Mouse (Mus musculus) embryo, embryonic 10 days (tissue): Measurements from ENCODE around the gene Abhd12.

ENCODE experiments used
- DNase-seq: peaks from one replicate; pipeline ENCODE4 v3.0.0-alpha.2; 2015; ENCODE audit warnings: low spot score

Gene Abhd12

DNA sequence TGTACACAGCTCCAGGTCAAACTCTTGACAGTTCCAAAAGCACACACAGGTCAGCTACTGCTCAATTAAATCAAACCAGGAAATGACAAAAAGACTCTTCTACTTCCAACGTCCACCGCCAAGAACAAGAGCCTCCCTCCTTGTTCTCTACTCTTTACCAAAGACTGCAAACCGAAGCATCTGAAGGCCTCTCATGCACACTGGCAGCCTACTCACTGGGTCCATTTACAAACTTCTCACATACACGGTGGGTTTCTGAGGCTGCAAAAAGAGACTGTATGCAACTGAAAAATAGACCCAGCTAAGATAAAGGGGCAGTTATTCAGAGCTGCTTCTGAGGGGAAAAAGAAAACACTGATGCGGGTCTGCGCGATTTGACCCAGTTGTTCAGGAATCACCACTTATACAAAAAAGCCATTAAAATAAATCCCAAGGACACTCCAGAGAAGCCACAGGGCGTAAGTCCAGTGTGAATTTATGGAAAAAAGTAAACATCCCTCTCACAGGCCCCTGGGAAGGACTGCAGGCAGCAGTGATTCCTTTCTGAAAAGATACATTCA lies 57.0 kb downstream of the Abhd12 start:
- DNase-seq = no peak

DNA sequence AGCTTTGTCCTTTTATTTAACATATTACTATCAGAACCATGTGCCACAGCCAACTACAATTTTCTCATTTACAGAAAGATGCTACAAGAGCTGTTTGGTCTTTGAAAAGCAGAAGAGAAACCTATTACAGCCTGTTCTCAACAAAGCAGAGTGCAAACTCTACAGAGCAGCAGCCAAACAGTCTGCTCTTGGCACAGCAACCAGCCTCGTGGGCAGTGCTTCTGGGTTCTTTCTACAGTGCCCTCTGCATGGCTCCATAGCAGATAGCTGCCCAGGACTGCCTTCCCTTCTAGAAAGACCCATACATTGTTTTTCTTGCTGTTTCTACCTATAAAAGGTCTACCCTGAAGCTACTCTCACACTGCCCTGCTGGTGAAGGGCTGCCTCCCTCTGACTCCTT lies 59.7 kb downstream of the Abhd12 start:
- DNase-seq = no peak

DNA sequence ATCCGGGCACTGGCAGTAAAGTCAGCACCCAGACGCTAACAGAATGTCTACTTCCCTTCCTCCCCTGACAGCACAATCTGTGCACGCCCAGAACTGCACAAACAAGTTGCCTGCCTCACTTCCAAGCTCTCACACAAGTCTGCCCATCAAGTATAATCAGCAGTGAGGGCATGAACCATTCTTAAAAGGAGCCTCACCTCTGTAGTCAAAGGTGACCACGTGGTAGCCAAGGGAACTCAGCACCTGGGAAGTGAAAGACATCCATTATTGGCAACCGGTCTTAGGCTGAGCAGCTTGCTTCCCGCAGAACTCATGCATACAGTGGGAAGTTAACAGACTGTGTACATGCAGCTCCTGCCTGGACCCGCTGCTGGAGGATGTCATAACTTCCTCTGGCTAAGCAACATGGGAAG lies 62.5 kb downstream of the Abhd12 start:
- DNase-seq = no peak

DNA sequence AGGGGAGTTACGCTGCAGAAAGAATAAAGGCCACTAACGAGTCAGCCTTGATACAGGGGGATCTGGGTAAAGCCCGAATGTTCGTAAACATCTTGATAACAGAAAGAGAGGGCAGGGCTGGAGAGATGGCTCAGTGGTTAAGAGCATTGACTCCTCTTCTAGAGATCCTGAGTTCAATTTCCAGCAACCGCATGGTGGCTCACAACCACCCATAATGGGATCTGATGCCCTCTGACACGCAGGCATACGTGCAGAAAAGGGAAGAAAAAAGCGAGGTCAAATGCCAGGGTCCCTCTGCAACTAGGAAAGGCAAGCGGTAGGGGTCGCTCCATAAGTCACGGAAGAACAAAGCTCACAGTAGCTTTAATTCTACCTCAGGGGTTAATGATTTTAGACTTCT lies 63.4 kb downstream of the Abhd12 start:
- DNase-seq = no peak

DNA sequence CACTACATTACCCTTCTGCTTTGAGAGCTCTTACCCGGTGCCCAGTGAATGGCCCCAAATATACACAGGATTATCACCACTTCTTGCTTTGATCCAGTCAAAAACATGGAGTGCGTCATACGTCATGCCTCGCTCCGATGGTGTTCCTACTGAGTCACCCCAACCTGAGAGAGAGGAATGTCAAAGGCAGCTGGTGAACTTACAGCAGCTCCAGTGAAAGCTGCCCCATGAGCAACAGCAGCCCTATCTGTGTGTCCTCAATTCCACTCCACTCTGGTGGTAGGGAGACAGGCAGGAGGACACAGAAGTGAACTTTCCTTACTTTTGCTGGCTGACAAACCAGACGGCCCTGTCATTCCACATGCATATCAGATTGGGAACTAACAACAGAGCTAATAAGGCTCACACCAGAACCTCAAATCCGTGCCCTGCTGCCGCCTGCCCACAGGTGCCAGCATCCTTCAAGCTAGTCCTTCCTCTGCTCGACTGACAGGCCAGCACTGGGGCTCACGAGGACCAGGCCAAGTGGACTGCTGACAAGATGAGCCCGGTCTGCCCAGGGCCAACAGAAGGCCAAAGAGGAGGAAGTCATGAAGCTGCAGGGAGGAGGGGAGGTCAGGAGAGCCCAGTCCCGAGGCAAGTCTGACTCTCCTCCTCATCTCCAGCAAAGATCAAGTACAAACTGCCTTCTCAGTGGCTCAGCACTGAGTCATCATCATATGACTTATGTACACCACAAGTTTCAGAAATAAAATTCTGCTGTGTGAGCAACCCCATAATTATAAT lies 64.7 kb downstream of the Abhd12 start:
- no peak for DNase-seq

DNA sequence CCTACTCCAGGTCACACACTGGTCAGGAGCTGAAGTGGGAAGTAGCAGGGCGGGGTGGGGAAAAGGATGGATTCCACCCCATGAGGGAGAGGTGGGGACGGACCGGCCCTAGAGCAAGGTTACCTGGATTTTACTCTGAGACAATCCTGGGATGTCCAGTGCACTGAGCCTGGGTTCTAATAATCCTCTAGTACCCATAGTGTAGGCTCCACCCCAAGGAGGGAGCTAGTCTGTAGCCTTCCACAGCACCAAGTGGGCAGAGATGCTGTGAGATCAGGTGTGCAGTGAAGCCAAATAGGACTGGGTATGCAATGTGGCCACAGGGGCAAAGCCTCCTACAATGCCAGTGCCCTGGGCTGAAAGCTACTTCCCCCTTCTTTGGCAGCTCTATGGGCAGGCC lies 66.8 kb downstream of the Abhd12 start:
- no peak for DNase-seq

DNA sequence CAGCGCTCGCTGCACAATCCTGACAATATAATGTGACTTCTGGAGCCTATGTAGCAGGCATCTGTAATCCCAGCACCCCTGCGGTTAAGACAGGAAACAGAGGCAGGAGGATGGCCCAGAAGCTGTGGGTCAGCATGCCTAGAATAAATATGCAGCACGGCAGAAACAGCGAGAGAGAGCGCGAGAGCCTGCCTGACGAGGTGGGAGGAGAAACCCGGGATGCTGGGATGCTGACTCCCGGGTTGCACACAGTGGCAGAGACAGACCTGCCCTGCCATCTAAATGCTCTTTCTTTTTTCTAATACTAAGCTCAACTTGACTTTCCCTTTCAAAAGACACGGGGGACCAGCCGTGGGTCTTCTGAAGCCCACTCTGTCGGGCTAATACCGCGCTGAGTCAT lies 67.6 kb downstream of the Abhd12 start:
- DNase-seq = no peak

DNA sequence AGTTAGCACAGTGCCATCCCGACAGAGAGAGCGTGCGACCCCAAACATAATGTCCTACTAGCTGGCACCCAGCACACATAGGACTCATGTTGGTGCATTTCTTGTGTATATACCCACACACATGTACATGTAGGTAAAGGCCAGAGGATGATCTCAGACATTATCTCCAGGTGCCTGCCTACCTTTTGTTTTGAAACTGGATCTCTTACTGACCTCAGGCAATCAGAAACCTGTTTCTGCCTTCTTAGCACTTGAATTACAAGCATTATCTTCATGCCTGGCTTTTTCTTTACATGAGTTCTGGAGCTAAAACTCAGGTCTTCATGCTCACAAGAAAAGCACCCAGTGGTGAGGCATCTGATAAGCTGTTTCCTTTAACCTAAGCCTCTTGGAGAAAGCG lies 68.6 kb downstream of the Abhd12 start:
- DNase-seq = no peak

DNA sequence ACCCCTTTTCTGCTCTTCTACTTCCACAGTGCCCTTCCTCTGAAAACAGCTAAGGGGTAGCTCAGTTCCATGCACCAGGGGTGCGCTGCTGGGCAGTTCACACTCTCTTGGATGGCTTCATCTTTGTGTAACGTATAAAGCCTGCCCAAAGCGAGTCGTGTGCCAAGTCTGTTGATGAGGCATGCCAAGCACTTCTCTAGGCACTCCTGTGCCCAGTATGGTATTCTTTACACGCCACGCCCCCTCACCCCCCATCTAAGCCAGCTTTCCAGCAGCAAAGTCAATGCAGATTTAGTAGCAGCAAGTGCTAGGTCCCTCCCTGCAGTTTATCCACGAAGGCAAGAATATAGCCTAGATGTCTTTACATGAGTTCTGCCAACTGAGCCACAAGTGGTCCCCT lies 69.9 kb downstream of the Abhd12 start:
- DNase-seq = no peak

DNA sequence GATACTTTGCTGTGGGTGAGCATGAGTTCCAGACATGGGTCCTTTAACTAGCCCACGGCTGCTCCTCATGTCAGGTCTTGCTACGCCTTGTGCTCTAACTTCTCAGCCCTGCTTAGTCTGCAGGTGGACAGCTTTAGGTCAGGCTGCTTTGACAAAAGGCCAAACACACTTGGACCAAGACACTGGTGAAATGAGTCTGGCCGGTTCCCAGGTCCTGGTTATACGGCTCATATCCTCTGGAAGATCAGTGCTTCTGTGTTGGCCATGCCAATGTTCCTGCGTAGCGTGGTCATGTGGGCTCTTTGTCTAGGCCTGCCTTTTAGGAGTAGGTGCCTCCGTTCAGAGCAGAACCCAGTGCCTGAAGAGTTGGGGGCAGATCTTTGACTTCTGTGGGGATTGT lies 72.5 kb downstream of the Abhd12 start:
- no peak for DNase-seq

DNA sequence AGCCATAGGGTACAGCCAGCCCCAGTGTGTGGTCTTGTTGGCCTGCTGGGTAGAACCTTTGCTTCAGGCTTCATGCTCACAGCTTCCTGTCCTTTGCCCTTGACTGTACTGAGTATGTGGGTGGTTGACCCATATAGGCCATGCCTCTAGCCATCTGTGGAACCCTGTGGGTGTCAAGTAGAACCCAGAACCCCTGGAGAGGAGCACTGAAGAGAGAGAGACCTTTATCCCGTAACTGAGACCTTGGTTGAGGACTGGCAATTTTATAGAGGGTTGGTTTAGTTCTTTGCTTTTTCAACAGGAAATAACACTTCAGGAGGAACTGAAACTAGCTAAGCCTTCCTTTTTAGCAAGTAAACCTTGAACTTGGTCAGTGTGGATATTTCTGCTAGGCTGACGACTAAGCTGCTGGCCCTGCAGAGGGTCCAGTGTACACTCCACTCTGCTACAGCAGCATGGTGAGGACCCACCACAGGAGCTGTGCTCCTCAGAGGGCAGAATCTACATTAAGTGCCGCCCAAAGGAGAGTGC lies 73.6 kb downstream of the Abhd12 start:
- DNase-seq = no peak

DNA sequence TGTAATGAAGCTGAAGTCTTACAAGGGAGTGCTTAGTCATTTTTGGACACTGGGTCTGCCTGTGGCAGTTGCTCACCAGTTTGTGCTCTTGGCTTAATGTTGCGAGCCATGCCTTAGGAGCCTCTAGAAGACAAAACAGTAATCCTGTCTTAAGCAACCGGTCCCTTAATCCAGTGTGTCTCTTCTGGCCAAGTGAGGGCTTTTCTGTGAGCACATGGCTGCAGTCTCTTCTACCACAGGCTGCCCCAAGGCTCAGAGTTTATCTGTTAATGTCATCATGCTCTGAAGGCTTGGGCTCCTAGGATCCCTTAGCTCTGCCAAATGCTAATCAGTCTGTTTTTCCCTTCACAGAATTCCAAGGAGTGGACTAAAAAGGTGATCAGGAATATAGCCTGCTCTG lies 74.5 kb downstream of the Abhd12 start:
- no peak for DNase-seq

DNA sequence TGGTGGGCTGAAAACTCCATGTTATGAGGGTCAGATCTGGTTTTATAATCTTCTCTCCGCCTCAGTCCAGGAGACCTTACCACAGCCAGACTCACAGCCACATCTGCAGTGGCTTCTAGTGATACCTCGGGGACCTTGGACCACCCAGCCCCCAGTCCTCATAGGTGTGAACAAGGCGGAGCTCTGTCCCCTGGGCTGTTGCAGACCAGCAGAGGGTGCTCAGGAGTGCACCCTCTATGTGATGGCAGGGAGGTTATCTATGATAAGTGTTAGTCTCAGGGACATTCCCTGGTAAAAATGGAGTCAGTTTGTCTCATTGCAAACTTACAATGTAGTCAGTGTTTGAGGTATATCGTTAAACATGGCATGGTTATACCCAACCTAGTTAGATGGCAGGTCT lies 75.9 kb downstream of the Abhd12 start:
- DNase-seq = no peak

DNA sequence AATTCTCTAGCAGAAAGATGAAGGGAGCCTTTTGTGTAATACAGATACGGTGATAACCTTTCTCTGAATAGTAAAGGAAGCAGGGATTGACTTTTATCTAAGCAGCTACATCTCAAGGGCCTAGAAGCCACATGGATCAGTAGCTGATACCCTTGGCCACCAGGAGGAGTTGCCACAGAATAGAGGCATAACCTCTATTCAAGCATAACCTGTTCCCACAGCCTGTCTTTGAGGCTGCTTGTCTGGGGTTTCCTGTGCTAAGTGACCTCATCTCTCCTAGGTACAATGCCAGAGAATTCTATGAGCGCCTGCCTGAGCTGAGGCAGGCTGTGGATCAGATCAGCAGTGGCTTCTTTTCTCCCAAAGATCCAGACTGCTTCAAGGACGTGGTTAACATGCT lies 76.4 kb downstream of the Abhd12 start:
- DNase-seq = no peak

DNA sequence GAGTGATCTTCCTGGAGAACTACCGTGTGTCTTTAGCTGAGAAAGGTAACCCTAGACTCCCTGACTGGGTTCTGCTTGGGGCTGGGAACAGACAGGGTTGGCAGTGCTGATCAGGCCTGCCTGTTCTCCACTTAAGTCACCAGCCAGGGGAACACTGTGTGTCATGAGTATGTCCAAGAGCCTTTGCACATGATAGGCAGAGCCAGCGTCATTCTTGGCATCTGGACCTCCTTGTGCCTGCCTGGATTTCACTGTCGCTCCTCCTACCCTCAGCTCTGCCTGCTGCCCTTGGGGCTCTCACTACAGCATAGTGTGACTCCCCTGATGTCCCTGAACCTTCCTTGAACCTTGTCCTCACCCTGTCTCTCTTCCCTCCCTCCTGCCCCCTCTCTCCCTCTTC lies 78.1 kb downstream of the Abhd12 start:
- no peak for DNase-seq

DNA sequence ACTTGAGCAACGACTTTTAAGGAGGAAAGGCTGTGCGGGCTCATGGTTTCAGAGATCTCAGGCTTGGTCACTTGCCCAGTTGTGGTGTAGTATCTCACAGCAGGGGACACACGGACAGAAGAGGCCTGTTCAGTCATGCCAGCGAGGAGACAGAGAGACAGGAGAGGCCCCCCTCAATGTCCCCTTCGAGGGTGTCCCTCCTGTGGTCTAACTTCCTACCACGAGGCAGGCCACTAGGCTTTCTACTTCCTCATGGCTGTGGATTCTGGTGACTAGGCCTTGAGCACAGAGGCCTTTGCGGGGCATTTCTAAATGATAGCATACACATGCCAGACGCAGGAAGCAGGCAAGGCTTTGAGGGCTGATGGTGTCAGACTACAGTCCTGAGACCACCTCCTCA lies 81.6 kb downstream of the Abhd12 start:
- DNase-seq = no peak

DNA sequence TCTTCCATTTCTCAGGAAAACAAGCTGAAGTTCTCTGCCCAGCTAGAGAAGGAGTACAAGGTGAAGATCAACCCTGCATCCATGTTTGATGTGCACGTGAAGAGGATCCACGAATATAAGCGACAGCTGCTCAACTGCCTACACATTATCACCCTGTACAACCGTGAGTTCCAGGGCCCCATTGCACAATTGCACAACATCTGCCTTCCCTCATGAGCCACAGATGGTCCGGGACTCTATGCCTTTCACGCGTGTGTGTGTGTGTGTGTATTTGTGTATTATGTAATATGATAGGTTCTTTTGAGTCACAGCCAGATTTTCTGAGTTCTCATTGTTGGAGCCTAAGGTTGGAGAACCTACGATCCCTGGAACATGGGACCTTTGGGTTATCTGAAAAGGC lies 83.8 kb downstream of the Abhd12 start:
- DNase-seq = no peak

DNA sequence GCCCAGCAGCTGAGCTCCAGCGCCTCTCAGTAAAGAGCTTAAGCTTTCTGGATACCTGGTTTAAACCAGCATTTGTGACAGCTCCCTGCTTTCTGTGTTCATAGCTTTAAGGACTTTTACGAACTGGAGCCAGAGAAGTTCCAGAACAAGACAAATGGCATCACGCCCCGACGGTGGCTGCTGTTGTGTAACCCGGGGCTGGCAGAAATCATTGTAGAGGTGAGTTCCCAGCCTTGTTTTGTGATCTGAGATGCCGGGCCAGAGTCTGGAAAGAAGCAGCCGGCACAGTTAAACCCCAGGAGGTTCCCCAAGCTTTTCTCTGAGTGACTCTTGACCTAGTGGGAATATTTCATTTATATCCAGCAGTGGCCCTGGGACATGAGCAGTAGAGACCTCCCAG lies 85.8 kb downstream of the Abhd12 start:
- DNase-seq = no peak

DNA sequence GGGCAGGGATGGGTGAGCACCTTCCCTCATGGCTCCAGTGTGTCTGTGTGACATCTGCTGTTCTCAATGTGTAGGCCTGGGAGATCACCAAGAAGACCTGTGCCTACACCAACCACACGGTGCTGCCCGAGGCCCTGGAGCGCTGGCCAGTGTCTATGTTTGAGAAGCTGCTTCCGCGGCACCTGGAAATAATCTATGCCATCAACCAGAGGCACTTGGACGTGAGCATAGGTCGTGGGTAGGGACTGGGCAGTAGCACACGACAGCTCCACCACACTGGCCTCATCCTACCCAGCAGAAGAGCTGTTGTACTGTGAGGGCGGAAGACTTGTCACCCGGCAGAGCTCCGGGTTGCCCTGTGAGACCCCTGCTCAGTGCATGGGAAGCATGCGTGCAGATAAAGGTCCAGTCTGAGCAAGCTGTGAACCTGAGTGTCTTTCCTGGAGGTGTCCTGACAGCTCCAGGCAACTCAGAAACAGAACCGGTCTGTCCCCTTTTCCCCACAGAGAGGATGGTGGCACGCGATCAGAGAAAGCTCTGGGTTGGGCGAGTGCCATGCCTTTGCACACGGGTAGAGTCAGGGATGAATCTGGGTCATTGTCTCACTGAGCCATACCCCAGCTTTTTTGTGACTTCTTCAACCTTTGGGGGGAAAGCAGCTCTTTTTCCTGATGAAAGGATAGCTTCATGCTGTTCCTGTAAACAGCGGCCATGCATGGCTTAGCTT lies 87.7 kb downstream of the Abhd12 start:
- no peak for DNase-seq

DNA sequence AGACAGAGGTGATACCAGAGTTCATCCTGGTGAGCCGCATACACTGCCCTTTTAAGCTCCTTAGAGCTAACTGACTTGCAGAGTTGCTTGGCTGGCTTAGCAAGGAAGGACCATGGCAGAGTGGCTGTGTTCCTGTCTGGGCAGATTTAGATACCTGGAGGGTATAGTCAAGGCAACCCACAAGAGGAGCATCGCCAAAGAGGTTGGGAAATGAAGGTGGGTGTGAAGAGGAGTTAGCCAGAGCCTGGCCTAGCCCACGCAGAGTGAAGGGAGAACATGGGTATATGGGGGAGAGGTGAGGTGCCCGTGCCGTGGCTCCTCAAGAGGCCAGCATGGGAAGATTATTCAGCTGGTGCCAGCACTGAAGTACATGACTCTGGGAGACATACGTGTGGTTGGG lies 91.7 kb downstream of the Abhd12 start:
- DNase-seq = no peak

DNA sequence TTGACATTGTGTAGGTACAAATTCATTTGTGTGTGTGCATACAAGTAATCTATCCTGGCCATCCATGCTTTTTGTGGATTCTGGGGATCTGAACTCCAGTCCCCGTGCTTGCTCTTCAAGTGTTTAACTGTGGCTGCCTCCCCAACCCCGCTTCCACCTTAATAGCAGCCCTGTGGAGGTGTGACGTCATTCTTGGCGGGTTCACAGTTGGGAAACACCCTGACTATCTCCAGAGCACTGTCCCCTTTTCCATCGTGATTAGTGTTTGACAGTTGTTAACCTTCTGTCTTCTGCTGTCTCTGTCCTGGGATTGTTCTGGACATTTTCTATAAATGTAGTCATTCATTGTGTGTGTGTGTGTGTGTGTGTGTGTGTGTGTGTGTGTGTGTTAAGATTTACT lies 93.9 kb downstream of the Abhd12 start:
- DNase-seq = no peak

DNA sequence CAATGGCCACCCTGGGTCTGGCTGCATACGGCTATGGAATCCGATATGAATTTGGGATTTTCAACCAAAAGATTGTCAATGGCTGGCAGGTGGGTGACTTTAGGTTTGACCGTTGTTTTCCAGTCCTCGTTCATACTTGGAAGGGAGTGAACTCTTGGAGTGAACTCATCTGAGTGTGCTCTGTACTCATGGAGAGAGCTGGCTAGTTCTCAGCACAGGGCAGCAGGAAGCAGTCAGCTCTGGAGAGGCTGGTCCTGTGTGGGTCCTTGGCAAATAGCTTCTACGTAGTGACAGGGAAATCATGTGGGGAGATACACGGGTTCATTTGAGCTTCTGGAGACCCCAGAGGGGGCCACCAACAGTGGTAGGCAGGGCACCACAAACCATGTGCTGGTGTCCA lies 95.7 kb downstream of the Abhd12 start:
- no peak for DNase-seq

DNA sequence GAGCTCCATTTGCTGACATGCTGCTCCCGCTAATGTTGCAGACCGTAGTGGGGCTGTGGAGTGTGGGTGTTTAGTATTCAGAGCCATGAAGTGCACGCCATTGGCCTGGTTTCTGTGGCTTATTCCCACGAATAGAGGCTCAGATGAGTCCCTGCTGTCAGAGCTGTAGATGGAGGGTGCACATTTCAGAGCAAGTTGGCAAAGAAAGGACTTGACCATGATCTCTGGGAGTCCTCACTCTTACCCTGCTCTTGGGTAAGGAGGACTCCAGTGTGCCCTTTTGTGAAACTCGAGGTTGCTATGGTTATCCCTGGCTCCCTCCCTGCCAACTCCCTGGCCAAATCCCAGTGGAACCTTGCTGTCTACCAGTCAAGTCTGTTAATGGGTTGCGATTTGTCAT lies 96.2 kb downstream of the Abhd12 start:
- no peak for DNase-seq
